Mouse (Mus musculus) ovary, postnatal 14 days (tissue): ENCODE data around the gene Tomt.
A peak's percentile ranks its signal among the peaks of the same experiment; 100 is the strongest.

ENCODE experiments used
- DNase-seq: peaks from one replicate; pipeline ENCODE4 v3.0.0; 2022; ENCODE audit warnings: low spot score

The Tomt gene

GRCm38 (mm10) chr7:101901969-101902368 is 4.2 kb downstream of the Tomt start:
- DNase-seq, result no peak

DNA sequence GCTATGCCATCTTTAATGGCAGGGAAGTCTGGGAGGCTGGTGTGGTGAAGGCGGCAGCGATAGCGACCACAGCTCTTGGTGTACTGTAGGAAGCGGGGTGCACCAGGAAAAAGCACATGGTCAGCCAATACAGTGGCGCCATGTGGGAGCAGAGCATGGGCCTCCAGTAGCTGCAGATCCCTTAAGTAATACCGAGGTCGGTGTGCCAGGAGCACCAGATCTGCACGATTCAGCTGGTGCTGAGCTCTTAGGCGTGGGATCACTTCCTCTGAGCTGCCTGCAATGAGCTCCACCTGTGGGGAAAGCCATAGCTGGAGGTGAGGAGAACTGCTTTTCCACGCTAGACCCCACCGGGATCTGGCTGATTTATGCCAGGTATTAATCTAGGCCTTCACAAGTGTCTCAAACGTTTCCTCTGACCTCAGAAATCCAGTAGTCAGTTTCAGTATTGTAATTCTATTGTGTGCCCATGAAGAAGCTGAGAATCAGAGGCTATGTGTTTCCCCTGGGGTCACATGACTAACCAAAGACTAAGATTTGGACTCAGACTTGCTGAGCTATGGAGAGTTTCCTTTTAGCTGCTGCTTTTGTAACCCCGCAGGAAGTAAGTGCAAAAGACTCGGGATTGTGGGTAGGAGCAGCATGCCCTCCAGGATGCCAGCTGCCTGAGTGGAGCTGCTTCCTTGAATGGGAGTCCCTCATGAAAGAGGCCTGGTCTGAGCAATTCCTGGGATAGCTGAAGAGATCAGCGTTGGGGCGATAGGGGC is 5.6 kb downstream of the Tomt start:
- DNase-seq, result no peak

- peak; percentile 85 for DNase-seq
Measured at GRCm38 (mm10) chr7:101896104-101897066, 9.8 kb downstream of the Tomt start.

DNA sequence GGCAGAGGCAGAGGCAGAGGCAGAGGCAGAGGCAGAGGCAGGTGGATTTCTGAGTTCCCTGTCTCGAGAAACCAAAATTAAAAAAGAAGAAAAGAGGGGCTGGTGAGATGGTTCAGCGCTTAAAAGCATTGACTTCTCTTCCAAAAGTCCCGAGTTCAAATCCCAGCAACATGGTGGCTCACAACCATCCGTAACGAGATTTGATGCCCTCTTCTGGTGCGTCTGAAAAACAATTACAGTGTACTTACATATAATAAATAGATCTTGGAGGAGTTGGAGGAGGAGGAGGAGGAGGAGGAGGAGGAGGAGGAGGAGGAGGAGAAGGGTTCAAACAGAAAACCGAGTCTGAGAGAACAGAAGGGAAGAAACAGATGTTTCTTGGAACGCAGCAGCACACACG is 10.5 kb downstream of the Tomt start:
- DNase-seq, result no peak

GRCm38 (mm10) chr7:101888460-101888859 is 17.7 kb downstream of the Tomt start:
- no peak for DNase-seq

GRCm38 (mm10) chr7:101886274-101886673 is 19.9 kb downstream of the Tomt start:
- no peak for DNase-seq

- no peak for DNase-seq
Measured at GRCm38 (mm10) chr7:101884160-101884559, 22.0 kb downstream of the Tomt start.

GRCm38 (mm10) chr7:101882413-101883154 is 23.6 kb downstream of the Tomt start:
- DNase-seq, result no peak

- no peak for DNase-seq
Measured at GRCm38 (mm10) chr7:101880855-101881254, 25.3 kb downstream of the Tomt start.

- no peak for DNase-seq
Measured at GRCm38 (mm10) chr7:101875978-101876377, 30.2 kb downstream of the Tomt start.

GRCm38 (mm10) chr7:101871296-101871695 is 34.9 kb downstream of the Tomt start:
- no peak for DNase-seq

DNA sequence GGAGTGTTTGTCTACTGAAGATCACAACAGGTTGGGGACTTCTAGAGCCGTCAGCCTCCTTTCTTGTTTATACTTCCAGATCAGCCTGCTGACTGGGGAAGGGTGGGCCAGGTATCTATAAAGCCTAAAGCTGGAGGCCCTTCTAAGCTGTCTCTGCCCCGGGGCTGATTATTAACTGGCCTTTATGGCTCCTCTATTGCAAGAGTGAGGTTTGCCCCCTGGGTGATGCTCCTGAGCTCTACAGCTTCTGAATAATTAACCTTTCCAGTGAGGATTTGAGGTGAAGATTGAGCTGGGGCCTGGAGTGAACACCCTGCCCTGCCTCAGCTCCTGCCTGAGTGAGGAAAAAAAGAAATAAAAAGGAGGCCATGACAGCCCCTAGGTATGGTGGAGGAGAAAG is 35.5 kb downstream of the Tomt start, which contains the start of gene Folr1:
Folr1 (minus strand) TSS at position 160 of the 400 bp plus-strand sequence.
- DNase-seq, result no peak

DNA sequence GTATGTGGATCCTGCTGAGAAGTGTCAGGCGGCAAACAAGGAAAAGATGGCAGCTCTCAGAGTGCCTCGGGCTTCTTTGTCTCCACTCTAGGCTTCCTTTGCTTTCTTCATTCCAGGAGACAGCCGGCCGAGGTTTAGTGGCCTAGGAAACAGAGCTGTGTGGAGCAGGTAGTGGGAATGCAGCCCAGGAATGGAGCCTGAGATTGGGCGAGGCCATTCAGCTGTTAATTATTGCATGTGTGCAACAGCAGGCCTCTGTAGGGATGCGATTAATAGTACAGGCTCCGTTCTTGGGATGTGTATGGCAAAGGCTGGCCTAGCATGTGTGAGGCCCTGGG is 37.0 kb downstream of the Tomt start:
- DNase-seq, result no peak

DNA sequence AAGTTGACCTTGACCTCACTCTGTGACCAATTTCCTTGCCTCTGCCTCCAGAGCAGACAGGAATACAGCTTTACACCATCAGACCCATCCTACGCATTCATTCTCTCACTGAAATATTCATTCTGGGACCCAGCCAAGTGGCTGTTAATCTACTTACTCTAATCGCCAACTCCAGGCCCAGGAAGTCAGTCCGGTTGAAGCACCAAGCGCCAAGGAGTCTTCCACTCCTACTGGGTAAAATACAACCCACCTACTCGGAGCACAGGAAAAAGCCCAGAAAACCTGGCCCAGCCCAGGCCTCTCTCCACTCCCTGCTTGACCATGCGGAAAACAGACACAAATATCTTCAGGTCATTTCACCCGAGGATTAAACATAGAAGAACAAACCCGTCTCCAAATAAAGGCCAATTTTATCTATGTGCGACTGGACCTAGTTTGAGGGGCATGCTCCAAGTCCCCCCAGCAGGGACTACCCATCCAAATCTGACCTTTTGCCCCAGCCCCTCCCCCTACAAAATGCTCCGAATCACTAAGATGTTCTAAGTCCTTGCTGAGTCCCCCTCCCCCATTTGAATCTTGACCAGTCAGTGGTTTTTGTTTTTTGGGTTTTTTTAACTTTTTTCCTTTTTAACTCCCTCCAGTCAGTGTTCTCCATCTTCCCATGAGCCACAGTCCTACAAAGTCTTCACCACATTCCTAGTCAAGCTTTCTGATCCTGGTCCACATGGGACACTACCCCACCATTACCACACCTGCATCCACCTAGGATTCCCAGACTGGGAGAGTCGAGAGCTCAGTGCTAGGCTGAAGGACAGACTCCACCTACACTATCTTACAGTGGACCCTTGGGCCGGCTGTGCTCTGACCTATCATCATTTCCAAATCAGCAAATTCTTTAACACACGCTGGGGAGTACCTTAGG is 37.7 kb downstream of the Tomt start:
- peak; percentile 17 for DNase-seq

DNA sequence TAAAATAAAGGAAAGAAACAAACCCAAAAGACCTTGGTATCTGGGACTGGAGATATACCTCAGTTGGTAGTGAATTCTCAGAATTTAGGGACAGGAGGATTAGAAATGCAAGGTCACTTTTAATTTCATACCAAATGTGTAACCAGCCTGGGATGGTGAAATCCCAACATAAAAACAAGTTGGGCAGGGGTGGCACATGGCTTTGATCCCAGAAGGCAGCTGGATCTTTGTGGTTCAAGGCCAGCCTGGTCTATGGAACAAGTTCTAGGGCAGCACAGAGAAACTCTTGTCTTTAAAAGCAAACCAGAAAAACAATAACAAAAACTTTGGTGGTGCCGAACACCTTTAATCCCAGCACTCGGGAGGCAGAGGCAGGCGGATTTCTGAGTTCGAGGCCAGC is 38.7 kb downstream of the Tomt start:
- no peak for DNase-seq

DNA sequence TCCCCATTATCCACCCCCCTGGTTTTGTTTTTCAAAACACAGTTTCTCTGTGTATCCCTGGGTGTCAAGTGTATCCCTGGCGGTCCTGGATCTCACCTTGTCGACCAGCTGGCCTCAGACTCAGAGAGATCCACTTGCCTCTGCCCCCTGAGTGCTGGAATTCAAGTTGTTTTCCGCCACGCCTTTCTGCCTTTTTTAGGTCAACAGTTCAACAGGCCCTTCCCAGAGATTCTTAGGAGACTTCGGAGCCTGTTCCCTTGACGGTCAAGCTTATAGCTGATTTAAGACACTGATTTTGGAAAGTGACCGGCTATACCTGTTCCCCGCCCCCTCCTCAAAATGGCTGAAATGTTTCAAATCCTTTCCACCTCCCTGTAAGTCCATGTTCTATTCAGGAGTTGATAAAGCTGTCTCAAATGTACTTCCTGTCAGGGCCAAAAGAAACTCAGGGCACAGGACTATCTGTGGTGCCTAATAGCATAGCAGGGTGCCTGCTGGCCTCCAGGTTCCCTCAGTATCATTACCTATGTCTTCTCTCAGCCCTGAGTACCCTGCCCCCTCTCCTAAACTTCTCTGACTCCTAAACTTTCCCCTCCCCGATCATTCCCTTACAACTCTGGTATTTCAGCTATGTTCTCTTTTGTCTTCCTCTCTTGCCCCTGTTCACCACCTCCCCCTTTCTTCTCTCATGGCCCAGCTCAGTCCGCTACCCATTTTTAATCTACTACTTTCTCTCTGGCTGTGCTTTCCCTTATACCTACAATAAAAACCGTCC is 39.5 kb downstream of the Tomt start:
- no peak for DNase-seq

DNA sequence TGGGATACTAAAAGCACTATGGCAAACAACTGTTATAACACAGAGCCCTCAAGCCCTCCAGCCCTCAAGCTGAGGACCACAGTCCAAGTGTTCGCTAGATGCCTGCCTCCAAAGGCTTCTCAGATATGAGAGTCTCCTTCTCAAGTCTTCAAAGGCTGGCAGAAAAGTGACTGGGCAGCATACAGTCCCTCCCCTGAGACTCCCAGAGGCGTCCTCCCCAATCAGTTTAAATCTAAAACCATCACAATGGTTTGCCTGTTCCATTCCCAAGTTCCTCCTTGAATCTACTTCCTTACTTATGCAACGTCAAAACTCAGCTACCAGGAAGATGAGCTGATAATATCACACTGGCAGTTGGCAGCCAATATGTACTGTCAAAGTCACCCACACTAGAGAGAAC is 42.7 kb downstream of the Tomt start, which contains the start of gene Anapc15:
Anapc15 (plus strand) TSS at position 301 of the 400 bp plus-strand sequence.
- DNase-seq, result no peak

GRCm38 (mm10) chr7:101862291-101862690 is 43.9 kb downstream of the Tomt start:
- no peak for DNase-seq

- DNase-seq, result no peak
Measured at GRCm38 (mm10) chr7:101860978-101861377, 45.2 kb downstream of the Tomt start.

- DNase-seq, result no peak
Measured at GRCm38 (mm10) chr7:101858362-101858761, 47.8 kb downstream of the Tomt start.
